Mouse (Mus musculus) testis, adult 2 months (tissue): ENCODE data around the gene St3gal3. TPM values are rescaled to one million over a fixed set of nuclear protein-coding genes. Genes with fewer than 3 reads are reported as not detected.
A peak's percentile ranks its signal among the peaks of the same experiment; 100 is the strongest.

Source experiments
- H3K27ac ChIP-seq: fragments of 200-500 bp; 2 replicates; pipeline ENCODE4 v1.5.1; 2012; ENCODE audit warnings: low read depth, low read length; ENCODE audit not compliant: control insufficient read depth, insufficient read depth
- H3K27me3 ChIP-seq: fragments of 200-500 bp; 2 replicates; pipeline ENCODE4 v1.6.1; 2012; ENCODE audit warnings: mild to moderate bottlenecking, low read length, moderate library complexity; ENCODE audit not compliant: control insufficient read depth, insufficient read depth
- H3K36me3 ChIP-seq: fragments of 200-500 bp; 2 replicates; pipeline ENCODE4 v1.6.1; 2012; ENCODE audit warnings: mild to moderate bottlenecking, low read length; ENCODE audit not compliant: control insufficient read depth, insufficient read depth
- H3K4me1 ChIP-seq: fragments of 200-500 bp; 2 replicates; pipeline ENCODE4 v1.6.1; 2012; ENCODE audit warnings: low read length; ENCODE audit not compliant: control insufficient read depth, insufficient read depth
- H3K4me3 ChIP-seq: fragments of 200-500 bp; 2 replicates; pipeline ENCODE4 v1.5.1; 2012; ENCODE audit warnings: low read depth, mild to moderate bottlenecking, low read length, moderate library complexity, mixed read lengths; ENCODE audit not compliant: control insufficient read depth
- CTCF ChIP-seq: fragments of 200-500 bp; IDR thresholded peaks from 2 replicates; pipeline ENCODE4 v1.5.1; 2012; ENCODE audit warnings: low read depth, mild to moderate bottlenecking, inconsistent platforms, low read length, moderate library complexity; ENCODE audit not compliant: control insufficient read depth, insufficient read depth, insufficient replicate concordance
- POLR2A ChIP-seq: fragments of 200-500 bp; IDR thresholded peaks from 2 replicates; pipeline ENCODE4 v1.6.1; 2012; ENCODE audit warnings: low read depth, mild to moderate bottlenecking, inconsistent platforms, low read length, moderate library complexity; ENCODE audit not compliant: control insufficient read depth
- polyA plus RNA-seq: library from polyadenylated mRNA; depleted of rRNA; stranded (reverse); fragments of >200 nt; gene quantifications from 2 replicates; pipeline ENCODE4 v1.2.3, GENCODE M21; 2012

St3gal3 gene
- polyA plus RNA-seq, 1 experiment, result 3.4 TPM

DNA sequence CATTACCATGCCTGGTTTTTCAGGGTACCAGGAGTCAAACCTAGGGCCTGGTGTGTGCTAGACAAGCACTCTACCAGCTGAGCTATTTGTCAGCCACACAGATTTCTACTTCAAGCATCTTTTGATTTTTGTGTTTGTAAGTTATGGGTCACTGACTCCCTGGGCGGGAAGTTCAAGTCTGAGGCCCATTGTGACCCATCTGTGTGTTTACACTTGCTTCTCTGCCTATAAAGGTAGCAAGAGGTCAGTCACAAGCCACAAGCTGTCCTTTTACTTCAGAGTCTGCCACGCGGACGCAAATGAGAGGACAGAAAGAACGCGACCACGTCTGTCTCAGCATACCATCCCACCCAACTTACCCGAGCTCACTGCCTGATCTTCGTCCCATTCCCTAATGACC is 59.4 kb downstream of the St3gal3 start:
- no peak for TF ChIP-seq POLR2A
- no peak for TF ChIP-seq CTCF

GRCm38 (mm10) chr4:118074236-118074635 is 60.5 kb downstream of the St3gal3 start:
- Histone ChIP-seq H3K27me3 (no peaks in the 10 kb centered on the region), H3K27ac (no peak overlapping the region), H3K36me3 (no peaks in the 10 kb centered on the region), H3K4me3 (no peak overlapping the region), H3K4me1 (peaks cover 8% of the 10 kb centered on the region)
- TF ChIP-seq CTCF, result peak; percentile 58; the same call in 1 of the 2 replicates
- no peak for TF ChIP-seq POLR2A

More for the DNA sequence above, 59.4 kb downstream of the St3gal3 start:
- Histone ChIP-seq H3K4me1 (peaks cover 8% of the 10 kb centered on the region), H3K27ac (no peak overlapping the region), H3K4me3 (no peak overlapping the region), H3K27me3 (no peaks in the 10 kb centered on the region), H3K36me3 (no peaks in the 10 kb centered on the region)

DNA sequence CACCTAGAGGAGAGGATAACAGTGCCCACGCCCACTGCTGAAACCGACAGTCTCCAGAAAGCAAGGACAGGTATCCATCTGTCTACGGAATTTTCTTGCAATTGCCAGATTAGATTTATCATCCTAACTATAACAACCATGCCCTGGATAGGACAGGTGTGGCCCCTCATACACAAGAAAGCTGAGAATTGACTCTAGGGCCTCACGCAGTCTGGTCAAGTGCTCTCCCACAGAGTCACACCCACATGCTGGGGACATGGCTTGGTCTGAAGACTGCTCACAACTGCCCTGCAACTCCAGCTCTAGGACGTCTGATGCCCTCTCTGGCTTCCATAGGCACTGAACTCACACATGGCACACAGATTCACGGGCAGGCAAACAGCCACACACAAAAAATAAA is 61.6 kb downstream of the St3gal3 start:
- no peak for TF ChIP-seq CTCF
- TF ChIP-seq POLR2A, result no peak

GRCm38 (mm10) chr4:118071891-118072290 is 62.8 kb downstream of the St3gal3 start:
- H3K27ac ChIP-seq, result 0 out of 2 replicates have a peak overlapping the region, but pooled peaks have one; percentile 53
- H3K4me1 ChIP-seq, result peaks cover 8% of the 10 kb centered on the region
- H3K4me3 ChIP-seq, result no peak overlapping the region
- no peaks in the 10 kb centered on the region for H3K27me3 ChIP-seq
- no peaks in the 10 kb centered on the region for H3K36me3 ChIP-seq
- no peak for TF ChIP-seq CTCF
- TF ChIP-seq POLR2A, result no peak

More for the DNA sequence above, 61.6 kb downstream of the St3gal3 start:
- Histone ChIP-seq H3K4me3 (no peak overlapping the region), H3K27me3 (no peaks in the 10 kb centered on the region), H3K36me3 (no peaks in the 10 kb centered on the region), H3K27ac (no peak overlapping the region), H3K4me1 (peaks cover 8% of the 10 kb centered on the region)

DNA sequence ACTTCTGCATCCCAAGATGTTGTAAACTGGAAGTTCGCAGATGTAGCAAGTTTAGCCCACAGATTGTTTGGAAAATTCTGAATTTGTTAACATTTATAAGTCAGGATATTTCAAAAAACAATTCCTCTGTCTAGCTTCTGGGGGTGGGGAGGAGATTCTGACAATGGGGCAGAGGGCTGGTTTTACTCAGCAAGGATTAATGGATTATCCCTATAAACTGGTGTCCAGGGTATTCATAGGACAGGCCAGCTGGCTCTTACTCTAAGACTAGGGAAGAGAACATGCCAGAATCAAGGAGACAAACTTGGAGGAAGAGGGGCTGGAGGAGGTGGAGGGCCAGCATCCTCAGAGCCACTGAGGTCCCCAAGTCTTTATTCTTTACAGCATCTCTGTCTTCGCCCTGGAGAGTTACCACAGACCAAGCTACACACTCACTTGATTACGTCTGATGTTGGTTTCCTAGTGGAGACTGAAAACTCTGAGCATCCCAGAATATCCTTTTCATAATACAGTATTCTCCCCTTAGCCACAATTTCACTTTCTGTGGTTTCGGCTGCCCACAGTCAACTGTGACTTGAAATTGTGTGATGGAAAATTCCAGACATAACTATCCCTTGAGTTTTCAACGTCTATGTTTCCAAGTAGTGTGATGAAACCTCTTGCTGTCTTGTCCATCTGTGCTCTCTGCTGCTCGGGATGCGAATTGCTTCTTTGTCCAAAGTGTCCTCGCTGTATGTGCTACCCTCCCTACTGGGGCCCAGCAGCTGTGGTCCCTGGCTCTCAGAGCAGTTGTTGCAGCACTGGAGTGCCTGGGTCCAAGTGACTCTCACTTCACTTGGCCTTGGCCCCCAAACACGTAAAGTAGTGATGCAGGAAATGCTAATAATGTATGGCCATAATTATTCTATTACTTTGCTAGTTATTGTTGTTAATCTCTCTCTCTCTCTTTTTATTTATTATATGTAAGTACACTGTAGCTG is 64.2 kb downstream of the St3gal3 start:
- no peak overlapping the region for H3K27ac ChIP-seq
- no peak overlapping the region for H3K4me3 ChIP-seq
- no peaks in the 10 kb centered on the region for H3K36me3 ChIP-seq
- H3K27me3 ChIP-seq, result no peaks in the 10 kb centered on the region
- TF ChIP-seq CTCF, result no peak
- no peak for TF ChIP-seq POLR2A
- H3K4me1 ChIP-seq, result peaks cover 8% of the 10 kb centered on the region

- H3K4me3 ChIP-seq, result no peak overlapping the region
These were observed 72.8 kb downstream of the St3gal3 start for GRCm38 (mm10) chr4:118061809-118062463.

More at GRCm38 (mm10) chr4:118061809-118062463, 72.8 kb downstream of the St3gal3 start:
- Histone ChIP-seq H3K36me3 (no peaks in the 10 kb centered on the region), H3K27me3 (no peaks in the 10 kb centered on the region), H3K4me1 (no peaks in the 10 kb centered on the region), H3K27ac (no peak overlapping the region)
- TF ChIP-seq CTCF (no peak), POLR2A (no peak)
